Mouse (Mus musculus) myocyte (in vitro differentiated cells): Measurements from ENCODE around the gene Inpp5e.

Experiments
- CEBPB ChIP-seq: IDR thresholded peaks from 2 replicates; pipeline ENCODE4 v1.6.1; 2011; ENCODE audit warnings: mild to moderate bottlenecking, moderate library complexity; ENCODE audit not compliant: poor library complexity, insufficient read depth, severe bottlenecking
- E2F4 ChIP-seq: IDR thresholded peaks from one replicate; pipeline ENCODE4 v1.6.1; 2011; ENCODE audit warnings: mild to moderate bottlenecking, control low read depth, moderate library complexity; ENCODE audit not compliant: insufficient read depth
- MAX ChIP-seq: IDR thresholded peaks from one replicate; pipeline ENCODE4 v1.6.1; 2011; ENCODE audit warnings: low read depth, mild to moderate bottlenecking, control low read depth
- MYOD1 ChIP-seq, 3 experiments: IDR thresholded peaks; one replicate each; pipeline ENCODE4 v1.6.1; 2011; ENCODE audit warnings: control low read depth in 2 of 3, low read depth in 2 of 3, mild to moderate bottlenecking in 2 of 3, moderate library complexity in 1 of 3; ENCODE audit not compliant: insufficient read length in 2 of 3, control insufficient read depth in 1 of 3
- MYOG ChIP-seq, 3 experiments: IDR thresholded peaks; one replicate each; pipeline ENCODE4 v1.6.1; 2011; ENCODE audit warnings: control low read depth in 2 of 3, low read depth in 2 of 3, mild to moderate bottlenecking in 2 of 3; ENCODE audit not compliant: insufficient read length in 2 of 3, control insufficient read depth in 1 of 3, insufficient read depth in 1 of 3
- POLR2A ChIP-seq: IDR thresholded peaks from one replicate; pipeline ENCODE4 v1.6.1; 2011; ENCODE audit warnings: low read depth, mild to moderate bottlenecking, control low read depth, moderate library complexity; ENCODE audit not compliant: insufficient read length
- POLR2AphosphoS2 ChIP-seq: IDR thresholded peaks from one replicate; pipeline ENCODE4 v1.6.1; 2011; ENCODE audit warnings: low read depth, control low read depth; ENCODE audit not compliant: insufficient read length
- REST ChIP-seq: IDR thresholded peaks from one replicate; pipeline ENCODE4 v1.6.1; 2011; ENCODE audit warnings: mild to moderate bottlenecking, control low read depth, moderate library complexity; ENCODE audit not compliant: insufficient read depth, insufficient read length
- SRF ChIP-seq: IDR thresholded peaks from one replicate; pipeline ENCODE4 v1.6.1; 2011; ENCODE audit warnings: low read depth; ENCODE audit not compliant: control insufficient read depth, insufficient read length
- TCF12 ChIP-seq: IDR thresholded peaks from one replicate; pipeline ENCODE4 v1.6.1; 2011; ENCODE audit warnings: mild to moderate bottlenecking, control low read depth; ENCODE audit not compliant: poor library complexity, insufficient read depth, severe bottlenecking
- TCF3 ChIP-seq: IDR thresholded peaks from one replicate; pipeline ENCODE4 v1.6.1; 2011; ENCODE audit warnings: low read depth, control low read depth; ENCODE audit not compliant: insufficient read length
- USF1 ChIP-seq: IDR thresholded peaks from one replicate; pipeline ENCODE4 v1.6.1; 2011; ENCODE audit warnings: low read depth, mild to moderate bottlenecking, control low read depth, moderate library complexity

GRCm38 (mm10) chr2:26441261-26441660 is 32.3 kb upstream of the Inpp5e start:
- TF ChIP-seq CEBPB (no peak), POLR2A (no peak), MYOG (IDR thresholded peaks at IDR 0.05; ENCODE audit: control insufficient read depth in 1 of 3, insufficient read depth in 1 of 3, insufficient read length in 2 of 3, low read depth in 2 of 3) (no peak), POLR2AphosphoS2 (no peak), MAX (no peak), REST (no peak), TCF12 (no peak), MYOD1 (IDR thresholded peaks at IDR 0.05; ENCODE audit: control insufficient read depth in 1 of 3, insufficient read length in 2 of 3, low read depth in 2 of 3) (no peak), E2F4 (no peak), USF1 (no peak), SRF (no peak), TCF3 (no peak)
